Mouse (Mus musculus) cerebellum, adult 11-12 months (tissue): ENCODE results near the gene Anapc4.

ENCODE experiments used
- DNase-seq: peaks from one replicate; pipeline ENCODE4 v3.0.0; 2022

The Anapc4 gene

DNA sequence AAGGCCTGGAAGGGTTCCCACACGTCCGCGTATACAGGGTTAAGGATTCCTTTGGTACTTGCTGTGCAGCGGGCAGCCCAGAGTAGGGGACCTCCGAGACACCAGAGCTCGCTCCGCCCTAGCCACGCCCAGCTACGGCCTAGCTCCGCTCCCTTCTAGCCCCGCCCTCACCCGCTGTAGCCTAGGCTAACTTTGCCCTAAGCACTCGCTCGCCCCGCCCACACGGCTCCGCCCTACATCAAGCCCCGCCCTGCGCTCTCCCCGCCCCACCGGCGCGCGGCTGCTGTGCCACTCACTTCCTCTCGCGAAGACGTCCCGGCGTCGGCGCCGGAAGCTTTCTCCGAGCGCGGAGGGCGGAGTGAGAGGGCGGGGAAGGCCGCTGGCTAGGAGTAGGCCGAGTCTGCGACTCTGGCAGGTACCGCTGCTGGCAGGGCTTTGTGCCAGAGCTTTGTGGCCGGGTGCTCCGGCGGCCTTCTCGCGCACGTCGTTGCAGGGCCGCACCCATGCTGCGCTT lies at the start of gene Anapc4:
Anapc4 (plus strand) TSS at position 252 of the 514 bp plus-strand sequence.
- DNase-seq, result peak; percentile 99

DNA sequence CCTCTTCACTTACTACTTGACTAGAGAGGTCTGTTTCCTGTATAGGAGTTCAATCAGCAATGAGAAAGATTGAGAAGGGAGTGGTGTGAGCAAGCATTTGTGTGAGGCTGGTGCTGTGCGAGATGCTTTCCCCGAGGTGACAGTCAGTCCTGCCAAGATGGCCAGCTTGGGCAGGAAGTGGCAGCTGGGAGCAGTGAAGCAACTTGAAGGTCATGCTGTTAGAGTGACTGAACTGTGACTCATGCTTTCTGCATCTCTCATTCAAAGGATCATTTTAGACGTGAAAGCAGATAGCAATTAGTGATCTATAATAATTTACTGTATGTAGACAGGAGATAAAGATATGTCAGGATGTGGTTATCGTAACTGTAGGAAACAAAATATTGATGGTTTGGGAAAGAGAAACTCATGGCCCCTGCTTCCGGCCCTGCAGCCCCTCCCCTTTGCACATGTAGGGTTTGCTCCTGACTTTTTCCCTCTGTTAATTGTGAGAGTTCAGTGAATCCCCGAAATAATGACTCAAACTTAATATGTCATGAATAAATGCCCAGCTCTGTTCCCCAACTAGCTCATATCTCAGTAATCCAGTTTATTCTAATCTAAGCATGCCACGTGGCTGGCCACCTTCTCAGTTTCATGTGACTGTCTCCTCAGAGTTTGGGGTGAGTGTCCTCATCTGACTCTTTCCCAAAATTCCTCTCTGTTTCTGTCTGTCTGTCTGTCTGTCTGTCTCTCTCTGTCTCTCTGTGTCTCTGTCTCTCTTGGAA lies 47.1 kb upstream of the Anapc4 start:
- DNase-seq, result no peak

DNA sequence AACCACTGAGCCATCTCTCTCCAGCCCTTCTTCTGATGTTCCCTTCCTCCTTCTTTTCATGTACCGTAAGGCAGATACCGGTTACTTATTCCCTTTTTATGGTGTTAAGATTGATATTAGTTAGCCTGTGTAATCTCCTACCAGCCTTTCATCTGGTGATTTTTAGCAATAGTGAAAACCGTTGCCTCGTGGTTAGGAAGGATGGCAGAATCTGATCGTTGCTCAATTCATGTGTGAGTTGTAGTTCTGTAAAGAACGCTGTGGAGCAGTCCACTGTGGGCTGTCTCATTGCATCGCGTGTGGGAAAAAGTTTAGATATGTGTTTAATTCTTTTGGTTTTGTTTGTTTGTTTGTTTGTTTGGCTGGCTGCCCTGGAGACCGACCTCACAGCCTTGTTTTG lies 40.6 kb upstream of the Anapc4 start:
- no peak for DNase-seq

DNA sequence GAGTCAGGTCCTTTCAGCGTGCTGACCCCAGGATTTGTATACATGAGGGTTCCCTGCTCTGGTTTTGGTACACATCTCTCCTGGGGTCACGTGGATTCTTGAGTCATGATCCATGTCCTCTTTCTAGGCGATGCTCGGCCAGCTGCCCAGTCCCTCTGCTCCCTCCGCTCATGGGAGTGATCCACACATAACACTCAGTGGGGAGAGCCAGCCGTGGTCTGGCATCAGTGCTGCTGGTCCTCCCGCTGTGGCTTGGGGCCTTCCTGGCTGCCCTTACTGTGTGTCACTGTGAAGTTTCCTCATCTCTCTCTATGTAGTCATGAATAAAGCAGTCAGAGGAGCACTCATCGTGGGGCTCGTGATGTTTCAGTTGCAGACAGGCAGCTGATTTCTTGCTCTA lies 39.7 kb upstream of the Anapc4 start:
- no peak for DNase-seq

DNA sequence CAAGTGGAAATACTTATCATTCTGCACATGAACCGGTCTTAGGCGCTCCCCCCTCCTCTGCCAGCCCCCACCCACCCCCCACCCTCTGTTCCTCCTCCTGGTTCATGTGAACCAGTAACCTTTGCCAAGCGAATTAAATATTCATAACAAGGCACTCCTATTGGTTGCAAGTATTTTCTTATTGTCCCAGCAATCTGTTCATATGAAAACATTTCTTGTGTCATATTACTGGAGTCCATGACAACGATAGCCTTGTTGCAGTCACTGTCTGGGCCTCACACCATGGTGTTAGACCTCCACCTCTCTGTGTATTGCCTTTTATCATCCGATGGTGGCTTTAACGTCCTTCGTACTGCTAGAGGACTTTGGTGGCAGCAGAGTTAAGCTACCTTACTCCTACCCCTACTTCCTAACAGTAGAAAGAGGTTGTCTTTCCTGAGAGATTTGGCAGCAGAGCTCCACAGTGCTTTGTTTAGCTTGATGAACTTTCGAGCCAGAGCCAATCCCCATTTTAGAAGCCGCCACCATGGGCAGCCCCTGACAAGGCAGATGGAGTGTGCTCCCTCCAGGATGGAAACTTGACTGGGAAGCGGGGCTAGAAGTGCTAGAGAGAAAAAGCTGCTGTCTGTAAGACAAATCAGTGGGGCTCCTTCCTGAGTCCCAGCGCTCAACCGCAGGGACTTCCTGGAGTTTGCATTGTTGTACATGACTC lies 34.4 kb upstream of the Anapc4 start:
- DNase-seq, result no peak

DNA sequence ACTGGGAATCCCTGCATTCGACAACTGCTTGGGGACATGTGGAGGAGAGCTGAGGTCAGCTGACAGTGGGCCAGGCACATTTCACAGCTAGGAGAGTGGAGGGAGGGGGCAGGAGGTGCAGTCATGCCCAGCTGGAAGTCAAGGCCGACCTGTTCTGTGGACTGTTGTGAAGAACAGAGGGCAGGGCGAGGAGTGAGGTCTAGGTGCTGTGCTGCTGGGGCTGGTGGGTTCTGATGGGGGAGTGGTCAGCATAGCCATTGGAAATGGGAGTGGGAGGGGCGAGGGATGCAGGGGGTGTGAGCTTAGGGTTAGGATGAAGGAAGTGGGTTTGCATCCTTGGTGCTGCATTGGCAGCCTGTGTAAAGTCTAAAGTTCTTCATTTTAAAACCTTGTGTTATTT lies 28.0 kb upstream of the Anapc4 start:
- DNase-seq, result no peak

DNA sequence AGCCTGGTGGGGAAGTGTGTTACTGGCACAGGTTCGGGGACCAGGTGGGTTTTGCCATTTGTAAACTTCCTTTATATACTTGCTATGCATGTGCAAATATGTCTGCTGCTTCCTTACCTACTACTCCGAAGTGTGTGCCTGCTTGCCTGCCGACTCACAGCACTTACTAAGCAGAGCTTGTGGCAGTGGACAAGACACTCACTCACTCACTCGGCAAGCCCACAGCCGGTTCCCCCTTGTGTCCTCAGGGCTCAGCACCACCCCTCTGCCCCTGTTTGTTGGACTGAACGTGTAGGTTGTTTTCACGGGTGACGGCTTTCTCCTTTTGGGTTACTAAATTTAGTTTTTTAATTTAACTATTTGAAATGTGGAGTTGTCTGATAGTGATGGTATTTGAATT lies 27.5 kb upstream of the Anapc4 start:
- no peak for DNase-seq

DNA sequence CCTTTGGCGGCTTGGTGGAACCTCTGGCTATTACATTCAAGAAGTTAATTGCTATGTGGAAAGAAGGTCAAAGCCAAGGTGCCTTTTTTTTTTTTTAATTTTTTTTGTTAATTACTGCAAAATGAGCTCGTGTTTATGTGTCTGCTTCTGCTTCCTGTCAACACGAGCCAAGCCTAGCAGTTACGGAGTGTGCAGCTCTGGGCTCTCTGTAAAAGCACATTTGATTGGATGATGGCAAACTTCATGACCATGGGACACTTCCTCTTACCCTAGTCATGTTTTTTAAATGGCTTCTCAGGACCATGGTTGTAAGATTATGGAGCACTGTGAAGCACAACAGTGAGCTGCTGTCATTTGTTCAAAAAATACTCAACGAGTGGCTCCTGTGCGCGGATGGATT lies 26.8 kb upstream of the Anapc4 start:
- no peak for DNase-seq

DNA sequence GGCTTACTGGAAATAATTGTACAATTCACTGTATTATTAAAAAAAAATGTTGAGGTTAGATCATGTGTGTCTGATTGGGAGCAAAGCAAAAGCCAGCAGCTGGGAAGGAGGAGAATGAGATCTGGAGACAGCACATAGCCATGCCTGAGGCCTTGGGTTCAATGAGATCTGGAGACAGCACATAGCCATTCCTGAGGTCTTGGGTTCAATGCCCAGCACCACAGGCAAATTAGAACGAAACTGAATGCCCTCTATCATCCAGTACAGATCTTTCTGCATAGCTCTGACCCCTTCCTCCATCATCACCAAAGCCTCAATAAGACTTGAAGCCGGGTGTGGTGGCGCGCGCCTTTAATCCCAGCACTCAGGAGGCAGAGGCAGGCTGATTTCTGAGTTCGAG lies 23.4 kb upstream of the Anapc4 start:
- DNase-seq, result no peak

DNA sequence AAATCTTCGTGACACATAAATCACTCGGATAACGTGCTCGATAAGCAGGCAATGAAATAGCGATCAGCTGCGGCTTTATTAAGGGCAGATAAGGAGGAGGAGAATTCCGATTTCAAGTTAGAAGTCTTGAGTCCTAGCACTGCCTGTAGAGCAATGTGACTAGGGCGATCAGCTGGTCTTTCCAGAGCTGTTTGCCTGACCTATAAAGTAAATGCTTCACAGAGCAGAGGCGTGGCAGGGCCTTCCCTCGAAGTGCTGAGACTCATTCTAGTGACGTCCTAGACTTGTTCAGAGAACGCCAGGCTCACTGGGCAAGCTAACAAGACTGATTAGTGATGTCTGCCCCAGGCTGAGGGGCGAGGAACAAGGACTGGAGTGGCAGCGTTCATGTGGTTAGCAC lies 22.8 kb upstream of the Anapc4 start:
- DNase-seq, result no peak

DNA sequence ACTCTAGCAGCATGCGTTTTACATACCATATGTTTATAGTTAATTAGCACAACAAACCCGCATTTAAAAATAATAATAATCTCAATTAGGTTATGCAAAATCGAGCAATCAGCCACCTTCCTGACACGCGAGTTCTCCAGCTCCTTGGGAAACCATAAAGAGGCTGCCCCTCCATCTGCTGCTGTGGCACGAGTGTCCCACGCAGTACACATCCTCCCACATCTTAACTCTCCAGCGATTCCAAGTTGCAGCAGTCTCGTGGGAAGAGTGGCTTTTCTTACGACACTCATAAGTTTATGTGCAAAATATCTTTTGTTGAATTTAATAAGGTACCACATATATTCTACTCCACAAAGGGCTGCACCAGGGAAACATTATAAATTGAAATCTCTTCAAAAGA lies 21.4 kb upstream of the Anapc4 start:
- no peak for DNase-seq

DNA sequence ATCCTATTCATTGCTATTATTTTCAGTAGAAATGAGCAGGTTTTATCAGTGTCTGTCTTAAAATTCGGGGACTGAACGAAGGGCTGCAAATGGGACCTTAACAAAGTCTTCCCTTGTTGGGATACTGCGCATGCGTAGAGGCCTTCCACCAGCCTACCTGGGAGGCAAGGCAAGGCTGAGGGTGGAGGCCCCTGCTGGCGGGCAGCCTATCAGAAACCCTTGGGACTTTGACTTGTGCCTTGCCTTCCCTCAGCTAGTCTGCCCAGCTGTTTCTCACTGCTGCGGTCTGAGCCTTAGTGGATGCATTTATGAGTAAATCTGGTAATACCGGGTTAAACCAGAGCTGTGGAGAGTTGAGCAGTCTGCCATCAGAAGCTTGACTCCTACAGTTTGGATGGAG lies 20.5 kb upstream of the Anapc4 start:
- DNase-seq, result no peak

DNA sequence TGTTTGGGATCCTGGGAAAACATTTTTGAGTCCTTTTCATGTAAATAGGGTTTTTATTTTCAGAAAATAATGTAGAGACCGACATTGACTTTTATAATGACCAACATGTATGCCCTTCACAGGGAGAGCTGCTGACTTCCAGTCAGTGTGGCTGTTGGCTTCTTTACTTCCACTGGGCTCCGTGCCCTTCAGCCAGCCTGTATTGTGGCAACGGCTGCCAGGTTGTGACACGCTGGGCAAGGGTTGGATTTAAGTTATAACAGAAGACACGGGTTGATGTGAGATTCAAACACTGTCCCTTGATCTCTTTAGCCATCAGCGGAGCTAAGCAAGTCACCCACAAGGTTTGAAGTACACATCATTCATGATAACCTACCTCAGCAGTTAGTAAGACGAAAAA lies 15.1 kb upstream of the Anapc4 start:
- DNase-seq, result no peak

DNA sequence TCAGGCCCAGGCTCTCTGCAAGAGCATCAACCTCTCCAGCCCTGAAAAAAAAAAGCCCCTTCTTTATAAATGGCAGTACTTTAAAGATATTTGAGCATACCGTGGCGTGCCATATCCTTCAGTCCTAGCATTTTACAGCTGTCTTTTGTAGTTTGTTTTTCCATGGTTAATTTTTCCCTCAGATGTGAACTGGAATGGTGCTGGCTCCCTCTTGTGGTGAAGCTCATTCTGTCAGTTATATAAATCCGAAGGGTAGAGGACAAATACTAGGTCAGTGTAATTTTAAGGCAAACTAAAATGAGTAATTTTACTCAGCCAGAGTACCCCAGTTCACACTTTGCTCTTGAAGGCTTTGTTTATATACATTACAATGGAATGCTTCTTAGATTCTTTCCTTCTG lies 12.1 kb upstream of the Anapc4 start:
- no peak for DNase-seq

DNA sequence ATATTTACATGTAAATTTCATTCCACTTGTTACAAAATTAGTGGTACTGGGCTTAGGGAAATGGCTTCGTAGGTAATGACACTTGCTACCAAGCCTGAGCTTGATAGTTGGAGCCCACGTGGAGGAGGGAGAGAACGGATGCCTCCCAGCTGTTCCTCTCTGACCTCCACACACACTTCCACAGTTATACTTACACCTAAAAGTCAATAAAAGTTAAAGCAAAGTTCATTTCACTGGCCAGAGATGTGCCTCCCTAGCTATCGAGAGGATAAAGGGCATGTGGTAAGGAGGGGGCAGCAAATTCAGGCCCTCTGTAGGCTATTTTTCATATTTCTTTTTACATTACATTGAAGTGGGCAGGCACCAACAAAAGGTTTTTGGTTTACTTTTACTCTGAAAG lies 5.9 kb upstream of the Anapc4 start:
- DNase-seq, result no peak

DNA sequence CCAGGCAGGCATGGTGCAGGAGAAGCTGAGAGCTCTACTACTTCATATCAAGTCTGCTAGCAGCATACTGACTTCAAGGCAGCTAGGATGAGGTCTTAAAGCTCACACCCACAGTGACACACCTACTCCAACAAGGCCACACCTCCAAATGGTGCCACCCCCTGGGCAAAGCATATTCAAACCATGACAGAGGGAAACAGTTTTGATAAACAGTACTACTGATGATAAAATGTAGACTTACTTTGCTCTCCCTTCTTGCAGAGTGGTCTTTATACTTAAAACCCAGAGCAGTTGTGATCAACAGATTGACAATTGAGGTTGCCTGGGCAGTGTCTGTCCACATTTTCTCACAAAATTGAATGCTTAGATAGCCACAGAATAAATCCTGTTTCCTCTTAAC lies 807 bp upstream of the Anapc4 start:
- DNase-seq, result peak; percentile 39

DNA sequence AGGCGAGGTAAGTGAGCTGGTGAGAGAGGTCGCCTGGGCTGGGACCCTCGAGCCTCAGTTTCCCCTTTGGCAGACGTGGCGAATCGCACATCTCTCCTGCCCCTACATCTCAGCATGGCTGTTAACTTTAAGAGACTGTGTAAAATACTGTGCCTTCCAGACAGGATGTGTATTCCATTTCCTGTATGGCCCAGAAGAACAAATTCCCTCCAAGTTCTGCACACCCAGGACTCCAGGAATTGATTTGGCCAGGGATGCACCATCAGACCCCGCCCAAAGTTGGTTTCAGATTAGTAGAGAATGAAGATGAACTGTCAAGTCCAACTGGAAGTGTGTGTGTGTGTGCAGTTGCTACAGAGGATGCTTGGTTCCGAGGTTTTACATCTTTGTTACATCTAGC lies 574 bp downstream of the Anapc4 start:
- DNase-seq, result no peak

DNA sequence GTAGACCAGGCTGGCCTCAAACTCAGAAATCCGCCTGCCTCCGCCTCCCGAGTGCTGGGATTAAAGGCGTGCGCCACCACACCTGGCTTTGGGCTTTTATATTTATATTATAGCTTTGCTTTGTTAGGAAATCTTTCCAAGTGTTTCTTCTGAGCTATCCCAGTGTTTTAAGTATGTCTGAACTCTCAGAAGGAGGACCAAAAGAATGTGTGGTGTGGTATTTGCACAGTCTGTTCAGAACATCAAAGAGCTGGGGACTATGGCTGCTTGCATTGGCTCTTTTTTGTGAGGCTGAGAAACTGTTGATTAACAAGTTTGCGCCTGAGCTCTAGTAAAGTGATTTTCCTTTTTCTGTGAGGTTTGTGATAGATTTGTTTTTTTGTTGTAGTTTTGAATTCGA lies 10.5 kb downstream of the Anapc4 start:
- no peak for DNase-seq

DNA sequence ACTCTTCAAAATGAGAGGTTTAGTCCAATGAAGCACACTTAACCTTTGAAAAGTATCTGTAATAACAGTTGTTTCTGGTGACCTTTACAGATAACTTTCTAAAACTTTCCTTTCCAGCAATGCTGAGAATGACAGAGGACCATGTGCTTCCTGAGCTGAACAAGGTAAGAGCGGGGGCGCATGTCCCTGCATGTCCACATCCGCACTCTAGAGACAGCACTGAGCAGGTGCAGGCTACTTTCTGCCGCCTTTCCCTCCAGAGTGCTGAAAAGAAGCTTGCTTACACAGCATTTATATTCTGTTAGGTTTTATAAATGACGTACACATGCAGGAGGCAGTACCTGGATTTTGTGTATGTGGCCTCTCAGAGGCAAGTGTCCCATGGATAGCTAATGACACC lies 21.9 kb downstream of the Anapc4 start:
- no peak for DNase-seq

DNA sequence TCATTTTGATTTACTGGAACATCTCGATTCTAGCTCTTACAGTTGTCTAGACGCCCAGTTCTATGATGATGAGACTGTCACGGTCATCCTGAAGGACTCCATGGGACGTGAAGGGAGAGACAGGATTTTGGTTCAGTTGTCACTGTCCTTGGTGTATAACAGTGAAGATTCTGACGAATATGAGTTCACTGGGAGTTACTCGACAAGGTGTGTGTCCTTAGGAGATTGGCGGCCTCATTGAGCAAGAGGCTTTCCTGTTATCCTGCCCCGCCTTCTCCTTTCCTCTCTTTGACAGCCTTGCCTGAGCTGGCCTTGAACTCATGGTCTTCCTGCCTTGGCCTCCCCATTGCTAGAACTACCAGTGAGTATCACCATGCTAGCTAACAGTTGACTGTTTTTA lies 30.6 kb downstream of the Anapc4 start:
- no peak for DNase-seq

DNA sequence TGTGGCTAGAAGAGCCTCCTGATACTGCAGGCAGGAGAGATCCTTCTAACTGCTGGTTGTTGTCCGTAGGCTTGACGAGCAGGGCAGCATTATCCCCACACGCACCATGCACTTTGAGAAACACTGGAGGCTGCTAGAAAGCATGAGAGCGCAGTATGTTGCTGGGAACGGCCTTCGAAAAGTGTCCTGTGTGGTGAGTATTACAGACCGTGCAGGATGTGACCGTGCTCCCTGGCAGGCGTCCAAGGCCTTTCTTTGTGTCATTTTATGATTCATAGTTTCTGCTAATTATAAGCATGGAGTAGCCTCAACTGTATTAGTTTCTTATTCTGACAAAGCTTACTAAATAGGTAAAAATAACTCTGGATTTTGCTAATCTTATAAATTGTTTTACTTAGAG lies 32.0 kb downstream of the Anapc4 start:
- no peak for DNase-seq

DNA sequence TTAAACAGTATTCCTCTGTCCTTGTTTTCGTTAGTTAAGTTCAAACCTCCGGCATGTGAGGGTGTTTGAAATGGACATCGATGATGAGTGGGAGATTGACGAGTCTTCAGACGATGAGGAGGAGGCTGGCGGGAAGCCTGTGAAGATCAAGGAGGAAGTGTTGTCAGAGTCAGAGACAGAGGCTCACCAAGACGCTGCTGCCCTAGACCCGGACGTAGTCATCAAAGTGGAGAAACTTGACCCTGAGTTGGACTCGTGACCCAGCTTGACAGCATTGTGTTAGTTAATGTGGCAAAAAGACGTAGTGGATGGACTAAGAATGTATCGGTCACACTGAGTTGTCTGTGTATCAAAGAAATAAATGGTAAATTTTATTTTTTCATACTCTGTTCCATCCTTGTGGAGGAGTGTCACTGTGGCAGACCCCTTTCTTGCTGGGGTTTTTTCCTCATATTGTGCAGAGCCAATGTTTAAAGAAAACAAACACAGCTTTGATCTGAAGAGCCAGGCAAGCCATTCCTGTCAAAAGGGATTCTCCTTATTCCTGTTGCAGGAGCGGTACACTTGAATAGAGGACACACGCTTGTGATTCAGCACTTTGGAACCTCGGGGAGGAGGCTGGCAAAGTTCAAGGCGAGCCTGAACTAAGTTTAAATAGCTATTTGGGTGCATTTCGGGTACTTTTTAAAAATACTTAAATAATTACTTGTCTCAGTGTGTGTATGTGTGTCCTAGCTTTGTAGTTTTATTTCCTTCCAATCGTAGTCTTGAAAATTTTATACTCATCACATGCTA lies 32.7 kb downstream of the Anapc4 start:
- no peak for DNase-seq

DNA sequence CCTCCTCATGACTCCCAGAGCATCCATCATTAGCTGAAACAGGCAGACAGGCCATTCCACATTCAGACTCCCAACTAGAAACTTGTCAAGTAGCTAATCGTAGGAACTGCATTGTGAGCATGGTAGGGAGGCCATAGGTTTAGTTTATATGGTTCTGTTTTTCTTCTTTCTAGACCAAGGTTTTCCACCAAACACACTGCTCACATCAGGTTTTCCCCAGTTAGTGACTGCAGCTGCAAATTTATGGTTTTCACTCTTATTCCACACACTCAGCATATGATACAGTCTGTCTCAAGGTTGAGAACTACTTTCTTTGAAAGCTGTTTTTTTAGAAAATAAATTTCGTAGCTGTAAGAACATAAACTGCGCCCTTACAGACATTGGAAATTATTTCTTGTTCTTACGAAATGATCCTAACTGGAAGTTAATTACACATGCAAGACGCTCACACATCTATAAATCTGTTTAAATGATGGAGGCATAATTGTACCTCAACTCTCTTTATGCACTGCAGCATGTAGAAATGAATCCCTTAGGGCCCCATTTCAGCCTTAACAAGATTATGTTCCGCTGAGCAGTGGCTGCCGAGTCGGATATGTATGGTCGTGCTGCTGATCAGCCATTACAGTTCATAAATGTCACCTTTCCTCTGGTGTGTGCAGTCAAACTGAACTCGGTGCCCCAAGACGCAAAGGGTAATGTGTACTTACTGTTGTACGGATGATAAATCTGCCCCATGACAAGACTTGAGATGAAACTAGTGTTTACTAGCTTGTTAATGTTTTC lies 35.3 kb downstream of the Anapc4 start:
- DNase-seq, result no peak
